Mouse (Mus musculus) neural tube, embryonic 14.5 days (tissue): Measurements from ENCODE around the gene Ccdc194. TPM values are rescaled to one million over a fixed set of nuclear protein-coding genes. Genes with fewer than 3 reads are reported as not detected.

Experiments used
- ATAC-seq: fragments of 200-750 bp; cut with Nextera tagmentation; 2 replicates; pipeline ENCODE4 v1.8.0; 2017; ENCODE audit warnings: low read depth, mild to moderate bottlenecking, moderate TSS enrichment, moderate library complexity
- H3K27ac ChIP-seq: fragments of 300-500 bp; sonication (generic); 2 replicates; pipeline ENCODE4 v1.5.1; 2014; ENCODE audit warnings: low read depth, mild to moderate bottlenecking, control low read depth, low read length, moderate library complexity, mixed read lengths
- H3K27me3 ChIP-seq: fragments of 300-500 bp; sonication (generic); 2 replicates; pipeline ENCODE4 v1.6.1; 2014; ENCODE audit warnings: low read length; ENCODE audit not compliant: control insufficient read depth, insufficient read depth
- H3K36me3 ChIP-seq: fragments of 300-500 bp; sonication (generic); 2 replicates; pipeline ENCODE4 v1.6.1; 2014; ENCODE audit warnings: low read length, mixed read lengths; ENCODE audit not compliant: control insufficient read depth, insufficient read depth
- H3K4me1 ChIP-seq: fragments of 300-500 bp; sonication (generic); 2 replicates; pipeline ENCODE4 v1.6.1; 2014; ENCODE audit warnings: low read length; ENCODE audit not compliant: control insufficient read depth, insufficient read depth
- H3K4me2 ChIP-seq: fragments of 300-500 bp; sonication (generic); 2 replicates; pipeline ENCODE4 v1.6.1; 2014; ENCODE audit warnings: mild to moderate bottlenecking, low read depth, low read length, control low read depth
- H3K4me3 ChIP-seq: fragments of 300-500 bp; sonication (generic); 2 replicates; pipeline ENCODE4 v1.5.1; 2014; ENCODE audit warnings: low read depth, low read length, control low read depth, mixed read lengths
- H3K9ac ChIP-seq: fragments of 300-500 bp; sonication (generic); replicated peaks from 2 replicates; pipeline ENCODE4 v1.6.1; 2014; ENCODE audit warnings: low read depth, mild to moderate bottlenecking, control low read depth, low read length, mixed read lengths
- H3K9me3 ChIP-seq: fragments of 300-500 bp; sonication (generic); 2 replicates; pipeline ENCODE4 v1.6.1; 2016; ENCODE audit warnings: low read length; ENCODE audit not compliant: control insufficient read depth
- WGBS: fragments of 180-500 bp; shearing (Covaris S2); extraction: QIAGEN DNeasy Blood & Tissue Kit; methylation state at CpG from one replicate; pipeline ENCODE4 v1.1.7; 2014; 5-methylcytosine and 5-hydroxymethylcytosine counted together
- polyA plus RNA-seq: library from polyadenylated mRNA; unstranded; fragments of >200 nt; fragmentation: Nextera tagmentation; extraction: Ambion mirVana; gene quantifications from 2 replicates; pipeline ENCODE4 v1.2.1, GENCODE M21; 2014

The Ccdc194 gene
- polyA plus RNA-seq, 1 experiment from 2014 or later = not detected

DNA sequence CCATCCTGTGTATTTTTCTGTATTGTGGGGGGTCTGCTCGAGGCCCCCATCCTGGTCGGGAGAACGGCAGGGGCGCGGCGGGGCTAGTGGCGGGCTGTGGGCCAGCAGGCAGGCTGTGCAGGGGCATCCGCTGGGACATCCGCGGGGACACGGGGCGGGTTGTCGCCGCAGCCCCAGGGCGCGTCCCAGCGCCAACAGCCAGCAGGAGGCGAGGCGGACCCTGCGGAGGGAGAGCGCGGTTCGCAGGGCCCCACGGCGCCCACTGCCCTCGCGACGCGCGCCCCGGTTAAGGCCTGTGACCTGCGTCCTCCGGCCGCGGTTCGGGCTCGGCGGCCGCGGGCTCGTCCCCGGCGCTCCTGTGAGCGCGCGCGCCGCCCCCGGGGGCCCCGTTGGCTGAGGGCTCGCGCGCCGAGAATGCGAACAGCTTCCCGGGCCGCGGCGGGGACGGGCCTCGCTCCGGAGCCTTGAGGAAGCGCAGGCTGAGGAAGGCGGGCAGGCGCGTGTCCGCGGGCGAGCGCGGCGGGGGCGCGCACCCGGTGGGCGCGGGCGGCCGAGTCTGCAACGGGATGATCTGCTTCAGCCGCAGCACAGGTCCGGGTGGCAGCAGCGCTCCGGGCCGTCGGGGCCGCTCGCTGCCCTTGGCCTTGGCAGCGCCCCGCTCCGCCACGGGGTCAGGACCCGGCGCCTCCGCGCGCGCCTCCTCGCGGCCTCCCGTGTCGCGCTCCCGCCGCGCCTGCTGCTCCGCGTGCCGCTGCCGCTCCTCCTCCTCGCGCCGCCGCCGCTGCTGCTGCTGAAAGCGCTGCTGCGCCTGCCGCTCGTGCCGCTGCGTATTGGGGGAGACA is 49.2 kb downstream of the Ccdc194 start:
- Histone ChIP-seq H3K4me1 (peaks cover 11% of the 10 kb centered on the region; the same call in 1 of the 2 replicates), H3K4me2 (peak overlapping the region; percentile 84), H3K27me3 (no peaks in the 10 kb centered on the region), H3K27ac (peak overlapping the region; percentile 84), H3K4me3 (peak overlapping the region; percentile 44), H3K36me3 (peaks cover 55% of the 10 kb centered on the region), H3K9me3 (no peaks in the 10 kb centered on the region), H3K9ac (peak overlapping the region; percentile 66)
- peak; percentile 66 for ATAC-seq
- WGBS = under 1% methylated on average over 99 of the region's 121 CpGs

- no peaks in the 10 kb centered on the region for H3K9me3 ChIP-seq
These were observed 49.8 kb downstream of the Ccdc194 start for GRCm38 (mm10) chr8:71475702-71476075.

DNA sequence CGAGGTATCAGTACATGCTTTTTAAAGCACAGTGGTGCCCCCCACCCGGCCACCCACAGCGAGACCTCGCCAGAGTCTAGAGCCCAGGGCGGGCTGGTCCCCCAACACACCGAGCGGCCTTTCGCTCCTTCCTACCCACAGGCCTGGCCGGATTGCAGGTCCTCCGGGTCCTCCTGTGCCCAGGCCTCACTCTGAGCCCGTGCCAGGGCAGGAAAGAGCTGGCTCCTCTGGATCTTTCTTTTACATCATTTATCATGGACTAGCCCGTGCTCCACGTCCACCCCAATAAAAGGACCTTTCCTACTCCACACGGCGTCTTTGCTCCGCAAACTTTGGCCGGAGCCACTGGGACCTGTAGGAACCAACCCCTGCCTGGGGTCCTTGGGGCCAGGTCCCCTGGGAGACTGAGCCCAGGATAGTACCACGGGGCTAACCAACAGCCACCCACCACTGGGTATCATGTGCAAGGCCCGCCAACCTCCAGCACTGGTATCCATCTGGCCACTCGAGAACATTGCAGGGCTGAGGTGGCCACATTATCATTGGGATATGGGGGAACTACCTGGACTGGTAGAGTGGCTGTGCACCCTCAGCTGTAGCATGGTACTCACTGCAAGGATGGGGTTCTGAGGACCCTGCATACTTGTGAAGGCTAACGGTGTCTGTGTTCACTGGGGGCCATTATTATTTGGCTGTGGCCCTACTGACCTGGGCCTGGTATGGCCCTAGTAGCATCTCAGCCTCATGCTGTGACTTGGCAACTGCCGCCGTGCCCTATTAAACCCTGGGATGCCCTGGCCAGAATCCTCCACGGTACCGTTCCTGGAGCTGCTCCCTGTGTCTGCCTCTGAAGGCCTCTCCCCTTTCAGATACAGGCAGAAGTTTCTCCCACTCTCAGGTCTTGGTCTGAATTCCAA is 50.5 kb downstream of the Ccdc194 start:
- 88% methylated on average over 25 of the region's 25 CpGs for WGBS
- no peak overlapping the region for H3K4me3 ChIP-seq
- H3K36me3 ChIP-seq = peaks cover 48% of the 10 kb centered on the region
- H3K27me3 ChIP-seq = no peaks in the 10 kb centered on the region
- no peak overlapping the region for H3K9ac ChIP-seq
- no peak overlapping the region for H3K27ac ChIP-seq
- no peak for ATAC-seq
- no peak overlapping the region for H3K4me2 ChIP-seq
- H3K4me1 ChIP-seq = peaks cover 19% of the 10 kb centered on the region
- no peaks in the 10 kb centered on the region for H3K9me3 ChIP-seq

More at GRCm38 (mm10) chr8:71475702-71476075, 49.8 kb downstream of the Ccdc194 start:
- peak; percentile 15; the same call in 1 of the 2 replicates for ATAC-seq
- Histone ChIP-seq H3K4me1 (peaks cover 14% of the 10 kb centered on the region; the same call in 1 of the 2 replicates), H3K27me3 (no peaks in the 10 kb centered on the region), H3K36me3 (peaks cover 50% of the 10 kb centered on the region), H3K4me3 (peak overlapping the region; percentile 44), H3K27ac (peak overlapping the region; percentile 84), H3K4me2 (peak overlapping the region; percentile 84), H3K9ac (peak overlapping the region; percentile 66)
- WGBS = 23% methylated on average over 4 of the region's 4 CpGs

DNA sequence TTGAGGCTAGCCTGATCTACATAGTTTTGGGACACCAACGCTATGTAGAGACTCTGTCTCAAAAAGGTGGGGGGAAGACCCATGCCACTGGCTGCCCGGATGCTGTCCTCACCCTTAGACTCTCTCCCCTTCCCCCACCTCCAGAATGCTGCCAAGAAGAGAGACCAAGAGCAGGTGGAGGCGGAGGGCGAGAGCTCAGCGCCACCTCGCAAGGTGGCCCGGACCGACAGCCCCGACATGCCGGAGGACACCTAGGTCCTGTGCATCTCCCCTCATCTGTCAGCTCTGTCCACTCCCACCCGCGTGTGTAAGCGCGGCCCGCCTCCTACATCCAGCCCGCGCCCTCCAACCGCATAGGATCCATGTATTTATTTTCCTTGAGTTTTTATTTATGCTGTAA is 51.2 kb downstream of the Ccdc194 start:
- 95% methylated on average over 18 of the region's 18 CpGs for WGBS
- H3K27ac ChIP-seq = no peak overlapping the region
- H3K4me2 ChIP-seq = no peak overlapping the region
- no peak overlapping the region for H3K9ac ChIP-seq
- peaks cover 23% of the 10 kb centered on the region for H3K4me1 ChIP-seq
- H3K4me3 ChIP-seq = no peak overlapping the region
- ATAC-seq = no peak
- H3K27me3 ChIP-seq = no peaks in the 10 kb centered on the region
- peaks cover 42% of the 10 kb centered on the region for H3K36me3 ChIP-seq
- no peaks in the 10 kb centered on the region for H3K9me3 ChIP-seq

DNA sequence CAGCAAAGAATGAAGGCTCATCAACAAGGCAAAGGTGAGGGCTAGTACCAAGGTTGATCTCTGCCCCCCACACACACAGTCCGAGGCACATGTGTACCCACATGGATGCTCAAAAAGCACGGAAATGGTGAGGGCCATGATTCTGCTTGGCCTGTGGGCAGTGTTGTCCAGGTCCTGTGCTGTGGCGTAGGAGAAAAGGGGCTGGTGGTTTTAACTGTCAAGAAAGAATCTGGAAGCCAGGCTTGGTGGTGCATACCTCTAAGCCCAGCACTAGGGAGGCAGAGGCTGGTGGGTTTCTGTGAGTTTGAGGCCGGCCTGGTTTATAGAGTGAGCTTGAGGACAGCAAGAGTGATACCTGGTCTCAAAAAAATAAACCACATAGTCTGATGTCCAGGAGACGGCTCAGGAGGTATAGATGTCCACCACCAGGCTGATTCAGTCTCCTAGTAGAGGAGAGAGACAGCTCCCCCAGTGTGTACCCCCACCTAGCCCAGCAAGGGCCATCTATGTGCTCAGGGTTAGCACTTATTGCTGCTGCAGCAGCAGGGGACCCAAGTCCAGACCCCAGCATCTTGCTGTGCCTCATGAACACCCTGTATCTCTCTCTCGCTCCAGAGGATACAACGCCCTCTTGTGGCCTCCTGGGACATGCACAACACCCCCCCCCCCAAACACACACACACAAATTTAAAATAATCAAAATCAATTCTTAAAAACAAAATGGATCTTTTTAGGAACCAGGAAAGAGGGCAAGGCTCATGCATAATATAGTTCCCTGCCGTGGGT is 52.7 kb downstream of the Ccdc194 start:
- Histone ChIP-seq H3K27me3 (no peaks in the 10 kb centered on the region), H3K4me3 (no peak overlapping the region), H3K4me1 (peaks cover 23% of the 10 kb centered on the region), H3K27ac (no peak overlapping the region), H3K9me3 (no peaks in the 10 kb centered on the region), H3K36me3 (peaks cover 35% of the 10 kb centered on the region), H3K9ac (no peak overlapping the region), H3K4me2 (no peak overlapping the region)
- 90% methylated on average over 8 of the region's 8 CpGs for WGBS
- ATAC-seq = no peak

GRCm38 (mm10) chr8:71471861-71472260 is 53.6 kb downstream of the Ccdc194 start:
- H3K36me3 ChIP-seq = peaks cover 35% of the 10 kb centered on the region
- no peak for ATAC-seq
- no peak overlapping the region for H3K4me3 ChIP-seq
- no peak overlapping the region for H3K4me2 ChIP-seq
- WGBS = 94% methylated on average over 17 of the region's 17 CpGs
- no peaks in the 10 kb centered on the region for H3K9me3 ChIP-seq
- H3K27me3 ChIP-seq = no peaks in the 10 kb centered on the region
- H3K27ac ChIP-seq = no peak overlapping the region
- H3K9ac ChIP-seq = no peak overlapping the region
- H3K4me1 ChIP-seq = peaks cover 15% of the 10 kb centered on the region

- H3K4me2 ChIP-seq = no peak overlapping the region
- no peak overlapping the region for H3K27ac ChIP-seq
- no peaks in the 10 kb centered on the region for H3K9me3 ChIP-seq
- H3K9ac ChIP-seq = no peak overlapping the region
- no peak overlapping the region; the same call in 1 of the 2 replicates for H3K4me3 ChIP-seq
- peaks cover 13% of the 10 kb centered on the region for H3K4me1 ChIP-seq
- ATAC-seq = no peak
- H3K27me3 ChIP-seq = no peaks in the 10 kb centered on the region
- 88% methylated on average over 5 of the region's 5 CpGs for WGBS
- H3K36me3 ChIP-seq = peaks cover 35% of the 10 kb centered on the region
These were observed 54.6 kb downstream of the Ccdc194 start for GRCm38 (mm10) chr8:71470913-71471255.

GRCm38 (mm10) chr8:71470146-71470912 is 55.2 kb downstream of the Ccdc194 start:
- H3K36me3 ChIP-seq = peaks cover 35% of the 10 kb centered on the region
- peak overlapping the region; percentile 86 for H3K4me2 ChIP-seq
- no peaks in the 10 kb centered on the region for H3K9me3 ChIP-seq
- no peaks in the 10 kb centered on the region for H3K27me3 ChIP-seq
- peak overlapping the region; percentile 80 for H3K9ac ChIP-seq
- H3K4me1 ChIP-seq = peaks cover 18% of the 10 kb centered on the region
- H3K27ac ChIP-seq = no peak overlapping the region
- peak overlapping the region; percentile 65 for H3K4me3 ChIP-seq
- no peak for ATAC-seq
- 93% methylated on average over 3 of the region's 3 CpGs for WGBS
